Mouse (Mus musculus) cerebellum, adult 11 months (tissue): Measurements from ENCODE around the gene Wdr90.
A peak's percentile ranks its signal among the peaks of the same experiment; 100 is the strongest.
"Not testable (repeated sequence)": the region's sequence is repeated elsewhere in the genome, so short reads cannot be mapped to it uniquely, and the experiment has no call there.

Experiments used
- DNase-seq: peaks from one replicate; pipeline ENCODE4 v3.0.0; 2022

Wdr90 gene

DNA sequence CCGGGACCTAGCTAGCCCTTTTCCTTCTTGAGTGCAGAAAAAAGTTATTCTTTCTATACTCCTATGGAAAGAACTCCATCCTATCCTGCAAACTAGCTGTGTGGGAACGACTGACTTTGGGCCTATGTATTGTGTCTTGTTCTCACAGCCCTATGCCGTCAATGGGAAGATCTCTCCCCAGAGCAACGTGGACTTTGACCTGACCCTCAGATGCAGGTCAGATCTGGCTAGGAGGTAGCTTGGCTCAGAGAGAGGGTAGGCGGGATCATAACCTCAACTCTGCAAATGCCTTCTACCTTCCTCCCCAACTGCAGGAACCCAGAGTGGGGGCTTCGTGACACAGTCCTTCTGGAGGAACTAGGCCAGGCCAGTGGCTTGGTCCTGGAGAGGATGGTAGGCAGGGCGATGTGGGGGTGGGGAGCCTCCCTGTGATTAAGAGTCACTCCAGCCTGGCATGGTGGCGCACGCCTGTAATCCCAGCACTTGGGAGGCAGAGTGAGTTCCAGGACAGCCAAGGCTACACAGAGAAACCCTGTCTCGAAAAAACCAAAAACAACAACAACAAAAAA, 15.1 kb upstream of the Wdr90 start:
- DNase-seq: no peak

DNA sequence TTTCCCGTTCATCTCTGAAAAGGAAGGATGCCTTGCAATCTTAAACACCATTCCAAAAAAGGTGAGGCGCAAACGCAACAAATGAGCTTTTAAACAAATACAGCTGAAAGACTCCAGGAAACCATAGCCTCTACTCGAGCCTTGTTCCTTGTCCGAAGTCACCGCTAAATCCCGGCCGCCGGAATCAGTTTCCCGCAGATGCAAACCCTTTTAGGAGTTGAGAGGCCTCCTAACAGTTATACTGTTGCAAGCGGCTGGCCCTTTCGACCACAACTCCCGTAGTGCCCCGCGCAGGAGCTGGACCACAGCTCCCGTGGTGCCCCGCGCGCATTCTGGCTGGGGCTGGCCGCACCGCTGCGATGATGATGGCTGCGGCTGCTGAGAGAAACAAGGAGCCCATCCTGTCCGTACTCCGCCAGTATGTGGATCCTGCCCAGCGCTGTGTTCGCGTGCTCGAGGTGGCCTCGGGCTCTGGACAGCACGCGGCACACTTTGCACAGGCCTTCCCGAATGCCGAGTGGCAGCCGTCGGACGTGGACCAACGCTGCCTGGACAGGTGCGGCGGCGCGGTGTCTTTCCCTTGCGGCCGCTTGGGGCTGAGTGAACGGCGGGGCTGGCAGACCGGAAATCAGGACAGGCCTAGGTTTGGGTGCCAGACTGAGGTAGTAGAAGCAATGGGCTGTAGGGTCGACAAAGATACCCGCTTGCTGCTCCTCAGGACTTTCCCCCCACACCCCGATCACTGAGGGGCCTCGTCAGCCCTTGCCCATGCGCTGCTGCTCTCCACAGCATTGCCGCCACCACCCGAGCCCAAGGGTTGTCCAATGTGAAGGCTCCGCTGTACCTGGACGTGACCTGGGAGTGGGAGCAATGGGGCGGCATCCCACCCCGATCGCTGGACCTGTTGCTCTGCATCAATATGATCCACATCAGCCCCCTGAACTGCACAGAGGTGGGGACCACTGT, 14.2 kb upstream of the Wdr90 start:
- peak; percentile 86 for DNase-seq

DNA sequence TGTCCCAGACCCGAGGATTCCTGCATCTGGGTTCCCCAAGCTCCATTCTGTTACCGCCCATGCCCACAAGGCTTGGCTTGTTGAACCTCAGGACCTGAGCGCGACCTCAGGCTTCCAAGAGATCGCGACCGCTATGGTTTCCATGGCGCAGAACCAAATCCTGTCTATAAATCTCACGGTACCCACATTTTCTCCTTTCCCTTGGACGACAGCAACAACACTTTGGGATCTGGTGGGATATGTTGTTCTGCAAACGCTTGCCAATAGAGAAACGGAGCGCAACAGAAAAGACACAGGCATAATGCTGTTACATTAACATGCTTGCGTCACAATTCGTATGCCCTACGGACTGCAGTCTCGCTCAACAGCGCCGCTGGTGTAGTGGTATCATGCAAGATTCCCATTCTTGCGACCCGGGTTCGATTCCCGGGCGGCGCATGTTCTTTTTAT, 13.4 kb upstream of the Wdr90 start, which contains the start of gene Mettl26:
Gene Mettl26, plus strand, starts transcription at position 354 of the 450 bp plus-strand sequence.
- DNase-seq: peak; percentile 89

DNA sequence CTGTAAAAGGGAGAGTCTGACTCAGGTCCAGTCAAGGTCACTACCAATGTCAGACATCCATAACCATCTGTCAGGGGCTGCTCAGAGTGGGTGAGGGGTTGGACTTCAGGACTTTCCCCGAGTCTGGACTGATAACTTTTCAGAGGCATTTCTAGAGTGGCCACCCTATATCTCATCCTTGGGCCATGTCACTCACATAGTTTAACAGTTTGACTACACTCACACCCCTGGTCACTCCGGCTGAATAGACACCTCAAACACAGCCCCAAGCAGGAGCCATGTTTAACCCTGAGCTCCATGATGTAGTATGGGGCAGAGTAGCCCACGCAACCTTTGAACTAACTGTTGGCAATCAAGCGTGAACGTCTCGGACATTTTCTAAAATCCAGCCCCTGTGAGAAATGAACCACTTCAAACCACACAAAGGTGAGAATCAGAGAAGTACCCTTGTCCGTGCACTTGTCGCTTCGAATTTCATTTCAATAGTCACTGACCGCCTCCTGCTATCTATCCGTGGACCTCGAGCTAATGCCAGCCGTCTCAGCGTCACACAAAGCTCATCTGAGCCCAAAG, 12.9 kb upstream of the Wdr90 start:
- DNase-seq: no peak

DNA sequence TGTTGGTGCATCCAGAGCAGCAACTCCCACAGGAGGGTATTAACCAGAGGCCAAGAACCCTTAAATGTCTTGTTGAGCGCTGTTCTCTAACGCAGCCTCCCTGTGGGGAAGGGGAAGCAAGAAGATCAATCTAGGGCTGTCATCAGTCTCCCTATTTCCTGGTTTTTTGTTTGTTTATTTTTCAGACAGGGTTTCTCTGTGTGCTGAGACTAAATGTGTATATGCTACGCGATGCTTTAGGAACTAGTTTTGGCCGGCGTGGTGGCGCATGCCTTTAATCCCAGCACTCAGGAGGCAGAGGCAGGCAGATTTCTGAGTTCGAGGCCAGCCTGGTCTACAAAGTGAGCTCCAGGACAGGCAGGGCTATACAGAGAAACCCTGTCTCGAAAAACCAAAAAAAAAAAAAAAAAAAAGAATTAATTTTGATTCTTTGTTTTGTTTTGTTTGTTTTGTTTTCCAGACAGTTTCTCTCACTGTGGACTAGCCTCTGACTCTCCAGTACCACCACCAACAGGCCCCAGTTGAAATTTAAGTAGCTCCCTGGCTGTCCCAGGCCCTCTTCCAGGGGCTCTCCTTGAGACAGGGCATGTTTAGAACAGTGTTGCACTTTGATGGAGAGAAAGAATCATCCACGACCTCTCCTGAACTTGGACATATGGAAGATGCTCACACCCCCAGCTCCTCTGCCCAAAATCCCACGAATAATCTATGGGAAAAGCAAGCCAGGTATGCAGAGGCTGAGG, 12.3 kb upstream of the Wdr90 start:
- no peak for DNase-seq

DNA sequence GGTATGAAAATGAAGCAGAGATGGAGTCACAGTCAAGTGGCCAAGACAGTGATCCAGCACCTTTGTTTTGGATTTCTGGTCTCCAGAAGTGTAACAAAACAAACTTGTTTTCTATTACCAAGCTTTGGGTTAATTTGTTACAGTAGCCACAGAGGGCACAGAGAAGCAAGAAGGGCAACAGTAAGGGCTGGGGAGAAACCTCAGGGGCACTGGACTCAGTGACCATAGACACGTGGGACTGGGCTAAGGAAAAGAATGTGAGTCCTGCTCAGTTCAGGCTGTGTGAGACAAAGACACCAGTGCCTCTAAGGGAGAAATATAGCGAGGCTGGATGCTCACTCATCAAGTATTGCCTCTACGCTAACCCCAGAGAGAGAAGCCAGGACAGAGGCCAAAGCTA, 11.4 kb upstream of the Wdr90 start:
- DNase-seq: no peak

DNA sequence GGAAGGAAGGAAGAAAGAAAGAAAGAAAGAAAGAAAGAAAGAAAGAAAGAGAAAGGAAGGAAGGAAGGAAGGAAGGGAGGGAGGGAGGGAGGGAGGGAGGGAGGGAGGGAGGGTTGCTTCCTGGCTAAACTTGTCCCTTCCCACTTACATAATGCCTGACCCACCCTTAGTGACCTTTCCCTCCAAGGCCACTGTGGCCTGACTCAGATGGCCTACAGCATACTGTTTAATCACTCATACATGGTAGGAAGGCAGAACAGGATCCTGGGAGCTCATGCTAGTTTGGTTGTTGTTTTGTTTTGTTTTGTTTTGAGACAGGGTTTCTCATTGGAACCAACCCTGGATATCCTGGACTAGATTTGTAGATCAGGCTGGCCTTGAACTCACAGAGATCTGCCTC, 10.3 kb upstream of the Wdr90 start:
- DNase-seq: not testable (repeated sequence)

DNA sequence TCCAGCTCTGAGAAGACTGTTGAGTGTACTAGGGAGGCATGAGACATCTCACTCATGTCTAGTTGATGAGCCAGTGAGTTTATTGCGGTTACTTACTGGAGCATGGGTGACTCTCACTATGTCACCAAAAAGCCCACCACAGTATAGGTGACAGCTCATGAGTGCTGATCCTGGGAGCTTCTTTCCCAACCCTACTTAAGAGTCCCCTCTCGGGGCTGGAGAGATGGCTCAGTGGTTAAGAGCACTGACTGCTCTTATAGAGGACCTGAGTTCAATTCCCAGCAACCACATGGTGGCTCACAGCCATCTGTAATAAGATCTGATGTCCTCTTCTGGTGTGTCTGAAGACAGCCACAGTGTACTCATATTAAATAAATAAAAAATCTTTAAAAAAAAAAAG, 8.7 kb upstream of the Wdr90 start:
- no peak for DNase-seq

DNA sequence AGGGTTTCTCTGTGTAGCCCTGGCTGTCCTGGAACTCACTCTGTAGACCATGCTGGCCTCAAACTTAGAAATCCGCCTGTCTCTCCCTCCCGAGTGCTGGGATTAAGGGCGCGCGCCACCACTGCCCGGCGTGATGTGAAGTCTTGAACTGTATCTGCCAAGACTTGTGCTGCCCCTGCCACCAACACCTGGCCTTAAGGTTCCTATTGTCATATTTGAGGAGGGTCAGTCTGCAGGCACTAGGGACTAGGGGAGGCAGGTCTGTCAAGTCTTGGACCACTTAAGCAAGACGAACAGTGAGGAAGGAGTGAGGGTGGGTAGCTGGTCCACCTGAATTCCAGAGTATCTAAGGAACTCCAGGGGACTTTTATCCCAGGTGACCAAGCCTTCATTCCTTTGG, 8.2 kb upstream of the Wdr90 start:
- no peak for DNase-seq

DNA sequence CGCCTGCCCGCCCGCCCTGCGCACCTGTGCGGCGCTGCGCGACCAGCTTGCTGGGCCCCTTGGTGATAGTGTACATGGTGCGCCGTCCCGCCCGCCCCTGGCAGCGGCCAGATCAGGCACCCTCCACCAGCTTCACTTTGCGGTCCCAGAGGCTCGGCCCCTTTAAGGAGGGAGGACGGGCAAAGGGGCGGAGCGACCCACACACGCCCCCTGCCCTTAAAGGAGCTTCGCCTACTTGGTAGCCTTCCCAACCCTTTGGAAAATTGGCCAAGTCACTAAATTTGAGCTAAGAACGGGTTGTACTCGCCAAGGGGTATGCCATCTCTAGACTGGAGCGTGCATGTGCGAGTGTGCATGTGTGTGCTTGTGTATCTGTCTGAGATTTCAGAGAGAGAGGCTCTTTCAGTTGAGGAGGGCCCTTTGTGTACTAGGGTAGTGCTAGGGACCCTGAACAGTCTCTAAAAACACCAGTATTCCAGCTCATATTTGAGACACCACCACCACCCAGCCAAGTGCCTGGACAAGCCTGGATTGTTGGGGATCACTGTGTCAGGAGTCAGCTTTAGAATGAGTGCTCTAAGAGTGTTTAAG, 7.4 kb upstream of the Wdr90 start, which contains the start of gene Mcrip2:
Gene Mcrip2, minus strand, starts transcription at position 164 of the 591 bp plus-strand sequence.
- DNase-seq: peak; percentile 81

DNA sequence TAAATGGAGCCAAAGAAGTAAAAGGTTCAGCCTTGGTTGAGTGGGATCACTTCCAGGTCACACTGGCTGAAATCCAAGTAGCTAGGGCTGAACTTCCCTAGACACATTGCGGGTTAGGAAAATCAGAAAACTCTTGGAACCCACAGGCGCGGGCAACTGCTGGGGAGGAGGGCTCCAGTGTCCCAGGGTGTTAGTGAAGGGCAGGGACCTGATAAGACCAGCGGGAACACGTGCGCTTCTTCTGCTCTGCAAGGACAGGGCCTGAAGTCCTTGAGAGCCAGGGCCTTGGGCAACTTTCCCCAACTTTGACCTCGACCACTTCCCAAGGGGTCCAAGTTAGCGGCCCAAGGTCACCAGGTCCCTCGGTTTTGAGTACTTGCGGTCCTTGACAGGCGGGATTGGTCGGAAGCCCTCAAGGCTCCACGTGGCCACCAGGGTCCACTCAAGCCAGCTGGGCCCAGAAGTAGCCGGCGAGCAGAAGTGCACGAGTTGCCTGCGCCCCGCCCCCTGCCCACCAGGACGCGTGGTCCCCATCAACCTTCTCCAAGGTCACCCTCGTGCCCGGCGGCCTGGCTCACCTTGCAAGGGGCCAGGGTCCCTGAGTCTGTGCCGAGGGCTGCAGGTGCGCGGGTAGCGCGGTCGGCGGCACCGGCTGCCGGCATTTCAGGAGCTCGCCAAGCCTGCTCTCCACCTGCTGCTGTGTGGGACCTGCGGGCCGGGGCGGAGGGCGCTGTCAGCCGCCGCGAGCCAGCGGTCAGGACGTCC, 6.7 kb upstream of the Wdr90 start:
- DNase-seq: peak; percentile 62

DNA sequence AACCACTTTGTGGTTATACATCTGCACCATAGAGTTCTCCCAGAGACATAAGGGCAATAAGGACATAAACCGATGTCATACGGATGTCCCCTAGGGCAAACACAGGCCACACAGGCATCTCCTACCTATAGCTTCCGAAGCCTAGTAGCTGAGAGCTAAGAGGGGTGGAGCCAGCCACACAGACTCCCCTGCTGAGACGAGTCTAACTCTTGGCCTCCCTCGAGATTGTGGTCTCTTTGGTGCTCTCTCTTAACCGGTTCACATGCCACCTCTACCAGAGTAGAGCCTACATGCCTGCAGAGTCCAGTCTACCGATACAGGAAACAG, 6.2 kb upstream of the Wdr90 start:
- DNase-seq: no peak

DNA sequence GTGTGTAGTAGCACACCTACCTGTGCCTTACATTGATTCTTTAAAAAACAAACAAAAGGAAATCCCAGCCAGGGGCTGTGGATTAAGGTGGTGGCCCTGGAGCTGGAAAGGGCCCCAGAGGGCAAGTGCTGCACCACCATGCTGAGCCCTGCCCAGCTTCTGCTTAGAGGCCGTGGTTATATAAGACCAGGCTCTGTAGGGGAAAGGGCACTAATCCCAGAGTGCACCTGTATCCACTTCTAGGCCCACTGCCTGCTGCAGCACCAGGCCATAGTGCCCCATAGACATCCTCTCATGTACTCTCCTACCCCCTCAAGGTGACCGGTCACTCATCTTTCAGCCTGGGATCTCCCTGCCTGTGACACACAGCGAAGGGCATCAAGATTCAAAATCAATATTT, 4.9 kb upstream of the Wdr90 start:
- no peak for DNase-seq

DNA sequence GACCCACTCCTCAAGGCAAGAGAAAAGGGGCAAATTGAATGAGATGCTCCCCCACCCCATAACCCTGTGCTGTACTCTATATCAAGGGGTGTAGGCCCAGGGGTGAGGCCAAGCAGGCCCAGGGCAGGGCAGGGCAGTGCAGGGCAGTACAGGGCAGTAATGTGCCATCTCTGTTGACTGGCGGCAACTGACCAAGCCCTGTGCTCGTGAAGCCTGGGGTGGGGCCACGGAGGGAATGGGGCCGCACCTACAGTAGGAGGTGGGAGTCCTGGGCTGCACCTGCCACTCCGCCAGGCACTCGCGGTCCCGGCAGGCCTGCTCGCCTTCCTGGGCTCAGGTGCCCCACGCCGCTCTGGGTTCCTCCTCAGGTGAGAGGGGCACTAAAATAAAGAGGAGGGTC, 4.0 kb upstream of the Wdr90 start:
- no peak for DNase-seq

DNA sequence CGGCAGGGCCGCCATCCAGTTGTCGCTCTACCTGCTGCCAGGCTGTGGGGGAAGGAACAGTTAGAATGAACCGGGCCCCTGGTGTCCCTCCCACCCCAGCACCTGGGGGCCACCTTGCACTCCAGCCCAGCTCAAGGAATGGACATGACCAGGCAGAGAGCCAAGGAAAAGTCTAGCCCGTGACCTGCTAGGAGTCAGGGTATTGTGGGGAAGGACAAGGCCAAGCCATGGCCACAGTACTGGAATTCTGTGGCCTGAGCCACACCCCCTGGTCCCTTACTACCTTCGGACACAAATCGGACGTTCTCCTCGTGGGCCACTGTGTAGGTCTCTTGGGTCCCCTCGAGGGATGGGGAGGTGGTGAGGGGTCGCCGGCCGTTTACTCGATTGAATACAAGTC, 3.0 kb upstream of the Wdr90 start:
- no peak for DNase-seq

DNA sequence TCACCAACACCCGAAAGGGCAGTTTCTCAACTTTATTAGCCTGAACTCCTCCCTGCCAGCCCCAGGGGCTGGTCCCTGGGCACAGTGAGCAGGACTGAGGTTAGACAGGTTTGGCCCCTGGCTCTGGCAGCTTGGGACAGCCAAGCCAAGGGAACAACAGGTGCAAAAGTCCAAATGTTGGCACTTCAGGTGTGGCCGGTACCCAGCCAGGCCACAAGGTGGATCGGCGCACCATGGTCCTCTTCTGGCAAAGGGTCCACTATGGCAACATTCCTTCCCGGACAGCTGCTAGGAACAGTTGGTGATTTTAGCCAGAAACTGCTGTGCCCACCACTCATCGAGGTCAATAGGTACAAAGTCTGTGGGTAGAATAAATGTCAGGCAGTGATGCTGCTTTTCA, 2.4 kb upstream of the Wdr90 start:
- no peak for DNase-seq

DNA sequence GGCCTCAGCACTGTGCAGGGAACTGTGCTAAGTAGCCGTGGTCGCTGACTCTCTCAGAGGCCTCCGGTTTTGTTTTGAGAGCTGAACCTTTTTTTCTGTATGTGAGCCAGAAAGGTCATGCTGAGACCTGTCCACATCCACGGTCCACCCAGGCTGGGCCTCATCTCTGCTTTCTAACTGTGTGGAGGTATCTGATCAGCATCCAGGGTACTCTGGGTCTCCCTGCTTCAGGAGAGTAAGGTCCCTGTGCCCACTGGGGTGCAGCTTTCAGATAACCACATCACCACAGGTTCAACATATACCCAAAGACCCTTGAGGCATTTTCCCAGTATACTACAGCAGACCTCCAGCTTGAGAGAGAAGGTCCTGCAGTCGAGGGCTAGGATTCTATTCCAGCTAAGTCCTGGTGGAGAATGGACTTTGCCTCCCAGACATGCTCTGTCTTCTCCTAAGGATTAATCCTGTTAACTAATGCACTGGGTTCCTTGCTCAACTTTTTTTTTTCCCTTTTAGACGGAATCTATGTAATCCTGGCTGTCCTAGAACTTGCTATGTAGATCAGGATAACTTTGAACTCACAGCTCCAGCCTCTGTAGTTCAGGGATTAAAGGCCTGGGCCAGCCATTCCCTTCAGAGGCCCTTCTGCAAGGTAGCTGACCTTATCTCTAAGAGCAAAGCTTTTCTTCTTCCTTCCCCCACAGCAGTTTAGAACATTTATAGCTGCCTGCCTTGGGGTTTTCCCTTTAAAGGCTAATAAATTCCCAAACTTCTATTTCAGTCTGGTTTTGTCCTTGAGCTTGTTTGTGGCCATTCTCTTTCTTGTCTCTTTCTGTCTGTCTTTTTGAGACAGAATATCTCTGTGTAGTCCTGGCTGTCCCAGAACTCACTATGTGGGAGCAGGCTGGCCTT, 657 bp upstream of the Wdr90 start:
- DNase-seq: no peak

DNA sequence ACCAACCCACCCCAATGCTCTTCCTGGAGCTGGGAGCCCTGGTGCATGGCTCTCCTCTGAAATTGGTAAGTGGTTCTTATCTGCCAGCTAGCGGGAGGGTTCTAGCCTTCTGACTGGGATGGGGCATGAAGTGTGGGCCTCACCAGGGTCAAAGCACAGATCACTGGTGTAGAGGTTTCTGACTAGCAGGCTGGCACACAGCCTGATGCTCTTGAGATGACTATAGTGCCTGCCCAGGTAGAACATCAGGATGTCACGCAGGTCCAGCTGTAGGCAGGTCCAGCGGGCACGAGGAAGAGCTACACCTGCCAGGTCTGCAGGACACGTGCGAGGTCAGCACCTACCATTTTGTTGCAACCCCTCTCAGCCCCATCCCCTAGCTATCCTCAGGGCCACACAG, 1.1 kb downstream of the Wdr90 start:
- DNase-seq: no peak

DNA sequence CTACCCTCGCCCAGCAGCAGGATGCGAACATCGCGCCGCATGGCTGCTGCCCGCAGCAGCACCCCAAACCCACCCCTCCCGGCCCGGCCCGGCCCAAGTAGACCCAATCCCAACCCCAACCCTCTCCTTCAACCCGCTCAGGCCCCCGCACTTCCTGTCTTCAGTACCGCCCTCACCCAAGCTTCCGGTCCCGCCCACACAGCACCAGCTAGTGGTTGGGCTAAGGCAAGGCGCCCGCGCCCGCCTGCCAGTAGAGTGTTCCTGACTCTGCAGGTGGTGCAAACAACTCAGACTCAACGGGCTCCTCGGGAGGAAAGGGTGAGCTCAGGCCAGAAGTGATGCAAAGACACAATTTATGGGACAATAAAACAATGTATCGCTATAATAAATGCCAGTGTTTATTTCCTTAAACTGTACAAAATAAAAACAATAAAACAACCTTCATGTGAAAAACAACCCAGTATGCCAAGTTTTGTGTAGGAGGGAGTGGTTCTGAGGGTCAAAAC, 16.9 kb downstream of the Wdr90 start, which contains the start of gene Rhot2:
Gene Rhot2, minus strand, starts transcription at position 456 of the 506 bp plus-strand sequence.
- DNase-seq: peak; percentile 90

DNA sequence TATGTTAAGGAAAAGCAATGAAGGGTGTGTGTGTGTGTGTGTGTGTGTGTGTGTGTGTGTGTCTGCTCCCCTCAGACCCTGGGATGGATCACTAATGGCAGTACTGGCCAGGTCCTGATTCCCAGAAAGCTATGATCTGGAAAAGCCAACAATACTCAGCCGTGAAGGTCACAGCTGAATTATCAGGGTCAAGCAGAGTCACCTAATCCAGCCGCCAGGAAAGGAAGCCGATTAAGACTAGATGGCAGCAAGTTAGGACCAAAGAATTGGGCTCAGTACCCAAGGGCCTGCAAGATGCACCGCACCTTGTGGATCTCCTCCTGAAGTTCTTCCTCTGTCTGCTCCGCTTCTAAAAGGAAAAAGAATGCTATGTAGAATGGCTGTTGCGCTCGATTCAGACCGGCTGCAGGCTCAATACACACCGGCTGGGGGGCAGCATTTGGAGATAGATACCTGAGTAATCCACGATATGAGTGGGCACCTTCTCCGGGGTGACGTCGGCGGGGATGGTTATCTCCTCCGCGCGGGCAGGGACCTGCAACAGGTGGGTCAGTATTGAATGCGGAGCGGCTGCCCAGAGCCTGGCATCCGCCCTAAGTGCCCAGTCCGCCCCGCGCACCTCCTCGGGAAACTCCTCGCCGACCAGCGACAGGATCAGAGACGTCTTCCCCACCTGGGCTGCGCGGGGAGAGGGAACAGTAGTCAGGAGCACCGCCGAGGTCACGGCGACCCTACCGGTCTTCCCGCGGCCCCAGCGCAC, 17.5 kb downstream of the Wdr90 start:
- DNase-seq: no peak
